Mouse (Mus musculus) embryonic stem cell, embryonic (primary cell): ENCODE measurements around the gene Gmpr.

Experiments used
- CTCF ChIA-PET, 4 experiments: fragments of 300-600 bp in 2 of 4; fragments of 350-600 bp in 2 of 4; sonication (Branson Sonifier 250); formaldehyde crosslinking; loops; one replicate each; lab custom pipeline; 2022; ENCODE audit warnings: inconsistent platforms in 2 of 4; lab: Charles Lee
- POLR2A ChIA-PET, 4 experiments: fragments of 300-600 bp in 2 of 4; fragments of 350-600 bp in 2 of 4; sonication (Branson Sonifier 250); formaldehyde crosslinking; loops; one replicate each; lab custom pipeline; 2022; ENCODE audit warnings: antibody characterized with exemption in 4 of 4, inconsistent platforms in 1 of 4; lab: Charles Lee

Gmpr gene

GRCm38 (mm10) chr13:45491991-45492732, 15.1 kb upstream of the Gmpr start:
- ChIA-PET POLR2A (interaction anchor here (0.6 to 1.2 kb wide), 14 partner anchors 8 to 804 kb away, joined by 3 to 8 read pairs (median 3); partner anchors contain the start of genes Gmpr (in 1 of the 4) and Mylip (in 1 of the 4)), CTCF (interaction anchor here (0.5 to 1.2 kb wide), 19 partner anchors 11 to 1500 kb away, joined by 3 to 13 read pairs (median 4); partner anchors contain the start of gene Gmpr (in 1 of the 4))

GRCm38 (mm10) chr13:45493846-45494245, 13.4 kb upstream of the Gmpr start:
- ChIA-PET CTCF (interaction anchor here in 1 of 4 experiments (1.2 kb wide), 1 partner anchor 13 kb away, joined by 3 read pairs; the partner anchor contains the start of gene Gmpr), POLR2A (interaction anchor here in 3 of 4 experiments (0.7 to 1.6 kb wide), 3 partner anchors 13 to 210 kb away, joined by 3 to 5 read pairs (median 5); partner anchors contain the start of gene Gmpr (in 1 of the 3))

GRCm38 (mm10) chr13:45498623-45499022, 8.6 kb upstream of the Gmpr start:
- ChIA-PET POLR2A (interaction anchor here in 1 of 4 experiments (0.5 kb wide), 1 partner anchor 81 kb away, joined by 6 read pairs; no protein-coding TSS in a partner anchor), CTCF (no interaction called here)

GRCm38 (mm10) chr13:45499391-45499790, 7.9 kb upstream of the Gmpr start:
- CTCF ChIA-PET = interaction anchor here in 1 of 4 experiments (0.5 kb wide), 1 partner anchor 477 kb away, joined by 3 read pairs; no protein-coding TSS in a partner anchor
- POLR2A ChIA-PET = interaction anchor here in 1 of 4 experiments (0.6 kb wide), 1 partner anchor 314 kb away, joined by 3 read pairs; no protein-coding TSS in a partner anchor

GRCm38 (mm10) chr13:45499906-45500305, 7.3 kb upstream of the Gmpr start:
- ChIA-PET POLR2A (interaction anchor here in 1 of 4 experiments (0.6 to 0.7 kb wide), 3 partner anchors 8 to 314 kb away, joined by 3 read pairs; no protein-coding TSS in a partner anchor), CTCF (no interaction called here)

GRCm38 (mm10) chr13:45502791-45503190, 4.5 kb upstream of the Gmpr start:
- CTCF ChIA-PET = interaction anchor here in 3 of 4 experiments (0.6 to 0.8 kb wide), 3 partner anchors 11 to 310 kb away, joined by 4 to 5 read pairs (median 4); no protein-coding TSS in a partner anchor
- POLR2A ChIA-PET = no interaction called here

GRCm38 (mm10) chr13:45505546-45505945, 1.7 kb upstream of the Gmpr start:
- ChIA-PET POLR2A (interaction anchor here in 1 of 4 experiments (0.5 to 0.9 kb wide), 2 partner anchors 115 to 1264 kb away, joined by 3 read pairs; no protein-coding TSS in a partner anchor), CTCF (no interaction called here)

GRCm38 (mm10) chr13:45508495-45508894, 1.3 kb downstream of the Gmpr start:
- ChIA-PET CTCF (interaction anchor here in 2 of 4 experiments (1.0 to 1.7 kb wide), 5 partner anchors 31 to 478 kb away, joined by 3 to 7 read pairs (median 3); no protein-coding TSS in a partner anchor), POLR2A (interaction anchor here in 2 of 4 experiments (0.5 to 2.2 kb wide), 11 partner anchors 8 to 480 kb away, joined by 3 to 8 read pairs (median 3); no protein-coding TSS in a partner anchor)

GRCm38 (mm10) chr13:45509366-45509765, 2.1 kb downstream of the Gmpr start:
- CTCF ChIA-PET = interaction anchor here in 3 of 4 experiments (0.5 to 1.2 kb wide), 5 partner anchors 17 to 479 kb away, joined by 3 read pairs; no protein-coding TSS in a partner anchor
- POLR2A ChIA-PET = interaction anchor here in 1 of 4 experiments (0.6 to 1.5 kb wide), 2 partner anchors 315 to 778 kb away, joined by 3 read pairs; no protein-coding TSS in a partner anchor

GRCm38 (mm10) chr13:45511706-45512435, 4.6 kb downstream of the Gmpr start:
- ChIA-PET POLR2A (interaction anchor here in 1 of 4 experiments (1.0 kb wide), 1 partner anchor 10 kb away, joined by 3 read pairs; no protein-coding TSS in a partner anchor), CTCF (interaction anchor here in 2 of 4 experiments (0.7 to 0.9 kb wide), 2 partner anchors 27 to 1292 kb away, joined by 3 to 10 read pairs; no protein-coding TSS in a partner anchor)

- CTCF ChIA-PET = no interaction called here
- POLR2A ChIA-PET = no interaction called here
Measured at GRCm38 (mm10) chr13:45512531-45512930, 5.3 kb downstream of the Gmpr start.

- ChIA-PET POLR2A (interaction anchor here in 2 of 4 experiments (0.6 to 1.0 kb wide), 3 partner anchors 12 to 537 kb away, joined by 3 to 5 read pairs (median 3); no protein-coding TSS in a partner anchor), CTCF (interaction anchor here in 2 of 4 experiments (0.6 kb wide), 2 partner anchors 59 to 507 kb away, joined by 3 to 6 read pairs; no protein-coding TSS in a partner anchor)
Measured at GRCm38 (mm10) chr13:45513009-45513984, 6.1 kb downstream of the Gmpr start.

- POLR2A ChIA-PET = interaction anchor here in 2 of 4 experiments (0.6 to 1.0 kb wide), 2 partner anchors 11 to 538 kb away, joined by 3 read pairs; no protein-coding TSS in a partner anchor
Measured at GRCm38 (mm10) chr13:45514115-45514514, 6.9 kb downstream of the Gmpr start.

GRCm38 (mm10) chr13:45514832-45515422, 7.7 kb downstream of the Gmpr start:
- CTCF ChIA-PET = interaction anchor here in 1 of 4 experiments (0.6 kb wide), 1 partner anchor 306 kb away, joined by 10 read pairs; no protein-coding TSS in a partner anchor
- POLR2A ChIA-PET = no interaction called here

More at GRCm38 (mm10) chr13:45514115-45514514, 6.9 kb downstream of the Gmpr start:
- CTCF ChIA-PET = interaction anchor here in 2 of 4 experiments (0.6 kb wide), 2 partner anchors 58 to 508 kb away, joined by 3 to 6 read pairs; no protein-coding TSS in a partner anchor

- CTCF ChIA-PET = interaction anchor here in 2 of 4 experiments (0.6 to 1.2 kb wide), 3 partner anchors 25 to 460 kb away, joined by 3 to 8 read pairs (median 6); no protein-coding TSS in a partner anchor
- POLR2A ChIA-PET = interaction anchor here in 1 of 4 experiments (1.3 to 1.6 kb wide), 2 partner anchors 9 to 25 kb away, joined by 3 to 8 read pairs; partner anchors contain the start of gene Gmpr
Measured at GRCm38 (mm10) chr13:45516501-45517393, 9.5 kb downstream of the Gmpr start.
